In genomic region chr2:33888100-33888385, GRCm38 (mm10) we compare ENCODE assay signal across 8 mouse cellular contexts. TPM values are rescaled to one million over a fixed set of nuclear protein-coding genes. Genes with fewer than 3 reads are reported as not detected.
A peak's percentile ranks its signal among the peaks of the same experiment; 100 is the strongest.
DNase-seq lines count a peak whose midpoint lies in the region; ATAC-seq and TF ChIP-seq lines count a peak whose summit lies in the region.

No protein-coding gene starts in this region.

- in situ Hi-C loops in ES-E14 (cut with MboI; ENCODE audit: low sequenced_read_pairs in 2 of 2, unreplicated experiment in 2 of 2), result no loop called here

- intact Hi-C loops in heart, adult 2 months (cut with DNase I), result loop anchor here (5.0 kb wide), 1 partner anchor 61 kb away; no protein-coding TSS in a partner anchor

- DNase-seq in heart, adult 2 months, result no peak
- no peak for DNase-seq in heart, adult 9 months (ENCODE audit: low spot score in 2 of 2)
- DNase-seq in ES-E14 (ENCODE audit: low read depth, low spot score), result no peak
- no peak for DNase-seq in forebrain, postnatal 0 days
- DNase-seq in liver, postnatal 0 days, result no peak
- no peak for DNase-seq in spleen, adult 12 weeks (ENCODE audit: low spot score)
- no peak for DNase-seq in cerebellum, adult 11-12 months
- DNase-seq in yolk sac, embryonic 10.5 days (ENCODE audit: low spot score), result no peak

- no peak overlapping the region; the same call in 1 of the 2 replicates for H3K27ac ChIP-seq in heart, adult 2 months
- no peak overlapping the region for H3K27ac ChIP-seq in ES-E14 (ENCODE audit: insufficient read depth, low read depth, low read length, poor library complexity, severe bottlenecking)
- peak overlapping the region; percentile 98 for H3K27ac ChIP-seq in forebrain, postnatal 0 days (ENCODE audit: low read depth, low read length)
- 0 out of 2 replicates have a peak overlapping the region, but pooled peaks have one; percentile 79 for H3K27ac ChIP-seq in liver, postnatal 0 days (ENCODE audit: low read depth)

- H3K9ac ChIP-seq in heart, adult 2 months (ENCODE audit: low read depth, low read length), result peak overlapping the region; percentile 94
- H3K9ac ChIP-seq in ES-E14 (ENCODE audit: insufficient read depth, low read depth, low read length, poor library complexity, severe bottlenecking), result peak overlapping the region; percentile 77; the same call in 1 of the 2 replicates
- peak overlapping the region; percentile 98 for H3K9ac ChIP-seq in forebrain, postnatal 0 days
- H3K9ac ChIP-seq in liver, postnatal 0 days (replicated peaks), result peak overlapping the region; percentile 91

- no peak for ATAC-seq in forebrain, postnatal 0 days
- no peak for ATAC-seq in liver, postnatal 0 days

- H3K27me3 ChIP-seq in heart, adult 2 months (ENCODE audit: control insufficient read depth, insufficient read depth, low read length), result no peaks in the 10 kb centered on the region
- no peaks in the 10 kb centered on the region for H3K27me3 ChIP-seq in forebrain, postnatal 0 days (ENCODE audit: insufficient read depth, low read length)
- no peaks in the 10 kb centered on the region for H3K27me3 ChIP-seq in liver, postnatal 0 days (ENCODE audit: insufficient read depth, low read length)

- TF ChIP-seq CTCF in heart, adult 2 months (IDR thresholded peaks at IDR 0.05), result no peak
- no peak for TF ChIP-seq CTCF in forebrain, postnatal 0 days (IDR thresholded peaks at IDR 0.05; ENCODE audit: low read depth)
- TF ChIP-seq CTCF in liver, postnatal 0 days (IDR thresholded peaks at IDR 0.05; ENCODE audit: low read depth), result no peak

- H3K4me2 ChIP-seq in forebrain, postnatal 0 days (ENCODE audit: low read depth), result peak overlapping the region; percentile 95
- peak overlapping the region; percentile 93 for H3K4me2 ChIP-seq in liver, postnatal 0 days (ENCODE audit: low read depth, low read length)

- no peak for TF ChIP-seq EP300 in heart, adult 2 months (IDR thresholded peaks at IDR 0.05; ENCODE audit: insufficient read depth, low read depth, low read length)
- TF ChIP-seq EP300 in liver, postnatal 0 days (IDR thresholded peaks at IDR 0.05; ENCODE audit: low read depth), result no peak

- no peak overlapping the region; the same call in 1 of the 2 replicates for H3K4me3 ChIP-seq in heart, adult 2 months
- peak overlapping the region in 1 of 2 experiments; percentile 53; a peak in 2 of 4 replicates for H3K4me3 ChIP-seq in ES-E14 (ENCODE audit: insufficient read depth in 1 of 2, low read depth in 1 of 2, low read length in 2 of 2, poor library complexity in 1 of 2, severe bottlenecking in 1 of 2)
- H3K4me3 ChIP-seq in forebrain, postnatal 0 days (ENCODE audit: low read depth, low read length), result no peak overlapping the region; the same call in 1 of the 2 replicates
- peak overlapping the region; percentile 74 for H3K4me3 ChIP-seq in liver, postnatal 0 days (ENCODE audit: low read depth, low read length)

- H3K9me3 ChIP-seq in ES-E14 (ENCODE audit: control insufficient read depth, insufficient read depth, low read depth, low read length), result no peaks in the 10 kb centered on the region
- no peaks in the 10 kb centered on the region for H3K9me3 ChIP-seq in forebrain, postnatal 0 days (ENCODE audit: low read length)
- H3K9me3 ChIP-seq in liver, postnatal 0 days (ENCODE audit: low read length), result no peaks in the 10 kb centered on the region

- no peak for TF ChIP-seq POLR2A in heart, adult 2 months (IDR thresholded peaks at IDR 0.05; ENCODE audit: insufficient read depth, low read depth, low read length)

- H3K36me3 ChIP-seq in heart, adult 2 months (ENCODE audit: control insufficient read depth, insufficient read depth, low read length), result no peaks in the 10 kb centered on the region
- H3K36me3 ChIP-seq in ES-E14 (ENCODE audit: control insufficient read depth, insufficient read depth, low read length, poor library complexity, severe bottlenecking), result no peaks in the 10 kb centered on the region
- H3K36me3 ChIP-seq in forebrain, postnatal 0 days (ENCODE audit: insufficient read depth), result no peaks in the 10 kb centered on the region
- no peaks in the 10 kb centered on the region for H3K36me3 ChIP-seq in liver, postnatal 0 days (replicated peaks; ENCODE audit: insufficient read depth, low read length)

- peaks cover 12% of the 10 kb centered on the region for H3K4me1 ChIP-seq in heart, adult 2 months (ENCODE audit: control insufficient read depth, insufficient read depth, low read length)
- peaks cover 0 to 5% of the 10 kb centered on the region in 2 experiments; a peak in 2 of 4 replicates for H3K4me1 ChIP-seq in ES-E14 (ENCODE audit: control insufficient read depth in 2 of 2, insufficient read depth in 2 of 2, low read length in 2 of 2, poor library complexity in 1 of 2)
- peaks cover 20% of the 10 kb centered on the region for H3K4me1 ChIP-seq in forebrain, postnatal 0 days (ENCODE audit: insufficient read depth)
- peaks cover 26% of the 10 kb centered on the region for H3K4me1 ChIP-seq in liver, postnatal 0 days (ENCODE audit: insufficient read depth)

- WGBS in heart, adult 2 months, result 61% methylated on average over 6 of the region's 6 CpGs
- 29% methylated on average over 6 of the region's 6 CpGs for WGBS in forebrain, postnatal 0 days
- WGBS in liver, postnatal 0 days (ENCODE audit: insufficient replicate concordance), result 66% methylated on average over 6 of the region's 6 CpGs

- no peaks in the 10 kb centered on the region for H3K79me2 ChIP-seq in heart, adult 2 months (replicated peaks; ENCODE audit: control insufficient read depth, insufficient read depth, low read length)

TF ChIP-seq in ES-E14, 5 proteins besides CTCF, POLR2A, EP300 and RAD21:
- no peak for TF ChIP-seq ZC3H11A (IDR thresholded peaks at IDR 0.05; ENCODE audit: borderline replicate concordance, low read depth, low read length)

RNA-seq across cellular contexts. Expression of gene Mvb12b, which starts 0.3 kb away (rescaled TPM):
- total RNA-seq in heart, adult 2 months (2021), result 10 to 100 TPM; 17.8 to 21.6 TPM
- polyA plus RNA-seq in heart, adult 2 months (2012; rRNA removed), result 20.4 and 27.5 TPM in 2 replicates
- 5.0 and 8.0 TPM in 2 replicates for total RNA-seq in ES-E14 (2012; rRNA removed)
- 107 and 141 TPM in 2 replicates for total RNA-seq in forebrain, postnatal 0 days (2014; rRNA removed)
- 72.0 and 82.8 TPM in 2 replicates for polyA plus RNA-seq in forebrain, postnatal 0 days (2015; fragmentation: Nextera tagmentation; extraction: Ambion mirVana)
- polyA plus RNA-seq in liver, postnatal 0 days (2015; fragmentation: Nextera tagmentation; extraction: Ambion mirVana), result 7.8 and 8.1 TPM in 2 replicates

Comparison
In these comparisons a context has a peak if more than half of its experiments do, and no peak if none do; other contexts are left out.
1. H3K27ac ChIP-seq: peak in forebrain, postnatal 0 days (single experiment) and liver, postnatal 0 days (single experiment); none in heart, adult 2 months (single experiment) and ES-E14 (single experiment).
2. Peak in every context shown above with its lines, with median percentiles within 50 percentile points of each other: H3K9ac ChIP-seq.